Mouse (Mus musculus) brown adipose tissue, adult 24 weeks (tissue): Measurements from ENCODE around the gene Spi1. TPM values are rescaled to one million over a fixed set of nuclear protein-coding genes. Genes with fewer than 3 reads are reported as not detected.

ENCODE experiments used
- H3K27ac ChIP-seq: fragments of 200-500 bp; replicated peaks from 2 replicates; pipeline ENCODE4 v1.5.1; 2012; ENCODE audit warnings: low read depth, mild to moderate bottlenecking, low read length
- H3K4me1 ChIP-seq: fragments of 200-500 bp; 2 replicates; pipeline ENCODE4 v1.6.1; 2012; ENCODE audit warnings: low read length, mixed read lengths; ENCODE audit not compliant: control insufficient read depth, insufficient read depth, insufficient read length
- H3K4me3 ChIP-seq: fragments of 200-500 bp; 2 replicates; pipeline ENCODE4 v1.5.1; 2012; ENCODE audit warnings: low read depth, mild to moderate bottlenecking, low read length, moderate library complexity; ENCODE audit not compliant: insufficient read depth
- polyA plus RNA-seq: library from polyadenylated mRNA; stranded (reverse); fragments of >200 nt; gene quantifications from 2 replicates; pipeline ENCODE4 v1.2.4, GENCODE M21; 2012; ENCODE audit not compliant: missing spikeins, insufficient read depth, insufficient read length

Spi1 gene
- polyA plus RNA-seq, 1 experiment: 9.3 TPM

DNA sequence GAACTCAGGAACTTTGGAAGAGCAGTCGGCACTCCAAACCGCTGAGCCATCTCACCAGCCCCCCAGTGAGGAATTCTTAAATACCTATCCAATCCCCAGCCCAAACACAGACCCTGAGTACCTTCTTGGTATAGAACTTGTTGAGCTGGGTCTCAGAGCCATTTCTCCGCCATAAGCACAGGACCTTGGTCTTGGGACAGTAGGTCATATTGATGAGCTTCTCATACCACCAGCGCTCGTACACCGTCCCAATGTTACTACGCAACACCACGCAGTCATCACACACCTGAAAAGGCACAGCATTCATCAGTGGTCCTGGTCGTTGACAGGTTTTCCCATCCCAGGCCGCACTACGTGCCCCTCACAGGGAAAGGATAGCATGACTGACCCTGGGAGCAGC, 61.2 kb downstream of the Spi1 start:
- Histone ChIP-seq H3K4me1 (no peaks in the 10 kb centered on the region), H3K27ac (no peak overlapping the region)

DNA sequence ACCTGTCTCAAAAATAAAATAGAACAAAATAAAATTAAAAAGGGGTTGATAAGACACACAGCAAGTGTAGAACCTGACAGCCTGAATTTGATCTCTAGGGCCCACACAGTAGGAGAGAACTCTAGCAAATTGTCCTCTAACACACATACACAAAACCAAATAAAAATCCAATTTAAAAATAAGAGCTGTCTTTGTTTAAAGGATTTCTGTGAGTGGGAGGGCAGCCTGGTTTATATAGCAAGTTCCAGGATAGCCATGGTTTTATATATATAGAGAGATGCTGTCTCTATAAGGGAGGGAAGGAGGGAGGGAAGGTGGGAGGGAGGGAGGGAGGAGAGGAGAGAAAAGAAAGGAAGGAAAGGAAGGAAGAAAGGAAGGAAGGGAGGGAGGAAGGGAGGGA, 65.9 kb downstream of the Spi1 start:
- Histone ChIP-seq H3K27ac (no peak overlapping the region), H3K4me1 (no peaks in the 10 kb centered on the region), H3K4me3 (no peak overlapping the region)

More for the DNA sequence above, 61.2 kb downstream of the Spi1 start:
- H3K4me3 ChIP-seq: no peak overlapping the region

GRCm38 (mm10) chr2:91151331-91151730, 69.1 kb downstream of the Spi1 start:
- no peak overlapping the region for H3K27ac ChIP-seq
- no peak overlapping the region for H3K4me3 ChIP-seq
- H3K4me1 ChIP-seq: no peaks in the 10 kb centered on the region

- H3K4me3 ChIP-seq: no peak overlapping the region
- H3K27ac ChIP-seq: no peak overlapping the region
- no peaks in the 10 kb centered on the region for H3K4me1 ChIP-seq
Observed at GRCm38 (mm10) chr2:91152885-91153377, 70.7 kb downstream of the Spi1 start.

GRCm38 (mm10) chr2:91154091-91154490, 71.9 kb downstream of the Spi1 start:
- no peaks in the 10 kb centered on the region for H3K4me1 ChIP-seq
- H3K27ac ChIP-seq: no peak overlapping the region
- H3K4me3 ChIP-seq: no peak overlapping the region

GRCm38 (mm10) chr2:91157002-91157752, 75.0 kb downstream of the Spi1 start:
- no peak overlapping the region for H3K27ac ChIP-seq
- H3K4me3 ChIP-seq: no peak overlapping the region
- H3K4me1 ChIP-seq: no peaks in the 10 kb centered on the region

GRCm38 (mm10) chr2:91160591-91160990, 78.4 kb downstream of the Spi1 start:
- Histone ChIP-seq H3K27ac (no peak overlapping the region), H3K4me1 (no peaks in the 10 kb centered on the region), H3K4me3 (no peak overlapping the region)

DNA sequence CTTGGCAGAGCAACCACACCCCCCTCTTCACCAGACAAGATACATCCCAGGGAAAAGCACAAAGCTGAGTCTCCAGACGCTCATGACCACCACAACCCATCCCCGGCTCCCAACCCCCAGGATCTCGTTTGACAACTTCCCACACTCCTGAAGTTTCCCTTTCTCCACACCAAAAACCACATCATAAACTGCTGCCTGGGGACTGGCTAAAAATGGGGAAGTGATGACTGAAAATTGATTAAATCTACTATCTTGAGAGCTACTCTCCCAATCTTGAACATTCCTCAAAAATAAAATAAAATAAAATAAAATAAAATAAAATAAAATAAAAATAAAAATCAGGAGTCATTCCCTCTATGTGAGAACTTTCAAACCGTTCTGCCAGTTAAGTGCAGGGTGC, 80.8 kb downstream of the Spi1 start:
- Histone ChIP-seq H3K4me3 (no peak overlapping the region), H3K27ac (no peak overlapping the region), H3K4me1 (no peaks in the 10 kb centered on the region)

GRCm38 (mm10) chr2:91163532-91163931, 81.3 kb downstream of the Spi1 start:
- H3K4me3 ChIP-seq: no peak overlapping the region
- no peak overlapping the region for H3K27ac ChIP-seq
- H3K4me1 ChIP-seq: no peaks in the 10 kb centered on the region

DNA sequence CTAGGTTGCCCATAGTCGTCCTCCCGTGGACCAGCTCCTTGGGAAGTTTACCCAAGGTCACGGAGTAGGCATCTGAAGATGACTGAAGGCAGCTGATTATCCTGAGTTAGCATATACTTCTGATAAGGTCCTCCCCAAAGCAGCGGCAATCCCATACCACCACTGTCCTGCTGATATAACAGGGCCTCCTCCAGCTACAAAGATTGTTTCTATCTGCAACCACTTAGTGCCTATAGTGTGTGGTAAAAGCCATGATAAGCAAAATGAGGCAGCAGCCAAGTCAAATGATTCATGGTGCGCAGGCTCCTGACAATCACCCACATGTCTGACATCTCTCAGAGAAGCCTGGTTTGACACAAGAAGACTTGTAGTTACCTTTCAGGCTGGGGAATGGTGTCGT, 82.8 kb downstream of the Spi1 start:
- Histone ChIP-seq H3K4me1 (no peaks in the 10 kb centered on the region), H3K4me3 (no peak overlapping the region), H3K27ac (no peak overlapping the region)

Other genes starting within 250 kb of the Spi1 start
- 906 and 910 TPM in 2 replicates for gene Mtch2, start 235.2 kb upstream of the Spi1 start, polyA plus RNA-seq
- 1.6 and 1.8 TPM in 2 replicates for gene C1qtnf4, start 196.5 kb upstream of the Spi1 start, polyA plus RNA-seq
- gene Kbtbd4, start 177.7 kb upstream of the Spi1 start, polyA plus RNA-seq: 13.0 and 13.2 TPM in 2 replicates
- 871 and 1,187 TPM in 2 replicates for gene Ndufs3, start 177.6 kb upstream of the Spi1 start, polyA plus RNA-seq
- gene Celf1, start 142.0 kb upstream of the Spi1 start, polyA plus RNA-seq: 42.6 and 48.6 TPM in 2 replicates
- gene Rapsn, start 46.8 kb upstream of the Spi1 start, polyA plus RNA-seq: 0.71 and 2.3 TPM in 2 replicates
- 157 and 167 TPM in 2 replicates for gene Psmc3, start 28.4 kb upstream of the Spi1 start, polyA plus RNA-seq
- 22.4 and 24.6 TPM in 2 replicates for gene Slc39a13, start 12.0 kb upstream of the Spi1 start, polyA plus RNA-seq
- gene Mybpc3, start 35.8 kb downstream of the Spi1 start, polyA plus RNA-seq: not detected in 2 replicates
- gene Madd, start 101.4 kb downstream of the Spi1 start, polyA plus RNA-seq: 2.3 and 4.0 TPM in 2 replicates
- gene Nr1h3, start 120.4 kb downstream of the Spi1 start, polyA plus RNA-seq: 45.2 and 59.1 TPM in 2 replicates
- 24.6 and 27.9 TPM in 2 replicates for gene Acp2, start 120.5 kb downstream of the Spi1 start, polyA plus RNA-seq
- 3.7 and 5.7 TPM in 2 replicates for gene Ddb2, start 154.6 kb downstream of the Spi1 start, polyA plus RNA-seq
- 9.0 and 11.7 TPM in 2 replicates for gene Pacsin3, start 173.6 kb downstream of the Spi1 start, polyA plus RNA-seq
- 35.0 and 35.6 TPM in 2 replicates for gene Arfgap2, start 182.6 kb downstream of the Spi1 start, polyA plus RNA-seq